Comparison of ENCODE assay signal across 10 mouse cellular contexts in genomic region chr11:94175694-94176093, GRCm38 (mm10). TPM values are rescaled to one million over a fixed set of nuclear protein-coding genes. Genes with fewer than 3 reads are reported as not detected.
DNase-seq lines count a peak whose midpoint lies in the region; ATAC-seq lines count a peak whose summit lies in the region.
"Had no signal": no experiment of that assay in that cellular context is flagged by ENCODE, and none has a peak within 500 bp of the region (broad histone marks: within the 10 kb centered on the region; RNA-seq: fewer than 3 reads in every experiment).

No protein-coding gene starts in this region.

- peak; percentile 64 for ATAC-seq in embryonic facial prominence, embryonic 15.5 days (ENCODE audit: insufficient number of reproducible peaks, low FRiP score, low TSS enrichment, low read depth)
- ATAC-seq in stomach, embryonic 16.5 days (ENCODE audit: insufficient read depth, low FRiP score), result peak; percentile 59; the same call in 1 of the 2 replicates
- no peak for ATAC-seq in liver, embryonic 11.5 days (replicated peaks; ENCODE audit: low FRiP score)
- ATAC-seq: activated CD4-positive, CD25-positive, alpha-beta regulatory T cell, adult 4 months had no signal

- peak; percentile 68 for DNase-seq in left cerebral cortex, postnatal 4 days
- no peak for DNase-seq in left cerebral cortex, postnatal 36 days (ENCODE audit: low spot score in 2 of 2)
- DNase-seq in limb, embryonic 10.5 days (ENCODE audit: low spot score), result no peak
- no peak for DNase-seq in left cerebral cortex, postnatal 14 days (ENCODE audit: low spot score in 2 of 2)
- DNase-seq in natural killer cell, adult 2 months (ENCODE audit: low spot score in 2 of 2), result no peak
- DNase-seq in liver, embryonic 11.5 days (ENCODE audit: low spot score), result no peak

- H3K36me3 ChIP-seq in embryonic facial prominence, embryonic 15.5 days, result no peaks in the 10 kb centered on the region
- H3K36me3 ChIP-seq in limb, embryonic 10.5 days, result no peaks in the 10 kb centered on the region
- no peaks in the 10 kb centered on the region for H3K36me3 ChIP-seq in stomach, embryonic 16.5 days (ENCODE audit: control insufficient read depth, insufficient read depth, low read length)
- H3K36me3 ChIP-seq in liver, embryonic 11.5 days (ENCODE audit: control insufficient read depth, insufficient read depth, low read length), result no peaks in the 10 kb centered on the region

- H3K4me1 ChIP-seq in embryonic facial prominence, embryonic 15.5 days, result peaks cover 12% of the 10 kb centered on the region
- peaks cover 15% of the 10 kb centered on the region; the same call in 1 of the 2 replicates for H3K4me1 ChIP-seq in limb, embryonic 10.5 days
- H3K4me1 ChIP-seq in stomach, embryonic 16.5 days (ENCODE audit: control insufficient read depth, insufficient read depth, low read length), result peaks cover 30% of the 10 kb centered on the region
- peaks cover 23% of the 10 kb centered on the region for H3K4me1 ChIP-seq in liver, embryonic 11.5 days (replicated peaks; ENCODE audit: control insufficient read depth, insufficient read depth, low read length)

- H3K9me3 ChIP-seq in embryonic facial prominence, embryonic 15.5 days (replicated peaks), result no peaks in the 10 kb centered on the region
- no peaks in the 10 kb centered on the region for H3K9me3 ChIP-seq in limb, embryonic 10.5 days (replicated peaks)
- H3K9me3 ChIP-seq in stomach, embryonic 16.5 days (replicated peaks; ENCODE audit: control insufficient read depth, low read length), result no peaks in the 10 kb centered on the region
- no peaks in the 10 kb centered on the region for H3K9me3 ChIP-seq in liver, embryonic 11.5 days (ENCODE audit: control insufficient read depth, low read length)

- WGBS in embryonic facial prominence, embryonic 15.5 days, result 26% methylated on average over 8 of the region's 8 CpGs
- 65% methylated on average over 8 of the region's 8 CpGs for WGBS in limb, embryonic 10.5 days
- 37% methylated on average over 8 of the region's 8 CpGs for WGBS in stomach, embryonic 16.5 days
- 62% methylated on average over 8 of the region's 8 CpGs for WGBS in liver, embryonic 11.5 days

- no peak overlapping the region for H3K9ac ChIP-seq in embryonic facial prominence, embryonic 15.5 days
- H3K9ac ChIP-seq in stomach, embryonic 16.5 days (ENCODE audit: low read length), result peak overlapping the region; percentile 46; the same call in 1 of the 2 replicates
- H3K9ac ChIP-seq in liver, embryonic 11.5 days (ENCODE audit: low read depth, low read length), result no peak overlapping the region
- H3K9ac ChIP-seq: liver, embryonic 14.5 days had no signal

- intact Hi-C loops in left cerebral cortex, postnatal 4 days (cut with DNase I), result no loop called here
- intact Hi-C loops in left cerebral cortex, postnatal 36 days (cut with DNase I), result no loop called here
- intact Hi-C loops in left cerebral cortex, postnatal 14 days (cut with DNase I), result no loop called here

- H3K27me3 ChIP-seq in embryonic facial prominence, embryonic 15.5 days, result no peaks in the 10 kb centered on the region
- no peaks in the 10 kb centered on the region for H3K27me3 ChIP-seq in limb, embryonic 10.5 days (ENCODE audit: low read depth, poor library complexity, severe bottlenecking)
- no peaks in the 10 kb centered on the region for H3K27me3 ChIP-seq in stomach, embryonic 16.5 days (ENCODE audit: control insufficient read depth, insufficient read depth, low read length)
- H3K27me3 ChIP-seq in liver, embryonic 11.5 days (replicated peaks; ENCODE audit: control insufficient read depth, insufficient read depth, low read length), result 0 out of 2 replicates have a peak, but pooled peaks cover 2% of the 10 kb centered on the region

- H3K4me3 ChIP-seq in embryonic facial prominence, embryonic 15.5 days (replicated peaks), result no peak overlapping the region
- H3K4me3 ChIP-seq in limb, embryonic 10.5 days, result no peak overlapping the region
- H3K4me3 ChIP-seq in stomach, embryonic 16.5 days (replicated peaks; ENCODE audit: low read length), result no peak overlapping the region
- no peak overlapping the region for H3K4me3 ChIP-seq in liver, embryonic 11.5 days (ENCODE audit: low read depth, low read length)

- peak overlapping the region; percentile 52 for H3K27ac ChIP-seq in embryonic facial prominence, embryonic 15.5 days (replicated peaks)
- 0 out of 2 replicates have a peak overlapping the region, but pooled peaks have one; percentile 42 for H3K27ac ChIP-seq in limb, embryonic 10.5 days
- peak overlapping the region; percentile 79 for H3K27ac ChIP-seq in stomach, embryonic 16.5 days (ENCODE audit: low read length)
- H3K27ac ChIP-seq in liver, embryonic 11.5 days (ENCODE audit: low read depth, low read length), result no peak overlapping the region
- H3K27ac ChIP-seq: liver, embryonic 14.5 days had no signal

- H3K4me2 ChIP-seq in embryonic facial prominence, embryonic 15.5 days (replicated peaks), result no peak overlapping the region
- no peak overlapping the region for H3K4me2 ChIP-seq in stomach, embryonic 16.5 days (ENCODE audit: low read depth, low read length)
- H3K4me2 ChIP-seq in liver, embryonic 11.5 days, result no peak overlapping the region

RNA-seq across cellular contexts. Expression of gene Tob1, which starts 35.6 kb away (rescaled TPM):
- total RNA-seq in left cerebral cortex, postnatal 4 days (2021), result 10 to 100 TPM; 27.3 to 28.3 TPM
- 10 to 100 TPM; 37.5 to 51.4 TPM for total RNA-seq in left cerebral cortex, postnatal 36 days (2021)
- 37.8 and 38.1 TPM in 2 replicates for polyA plus RNA-seq in embryonic facial prominence, embryonic 15.5 days (2015; fragmentation: Nextera tagmentation; extraction: Ambion mirVana)
- 15.0 and 22.5 TPM in 2 replicates for polyA plus RNA-seq in limb, embryonic 10.5 days (2016; fragmentation: Nextera tagmentation; extraction: Ambion mirVana)
- 35.9 and 42.3 TPM in 2 replicates for polyA plus RNA-seq in stomach, embryonic 16.5 days (2015; fragmentation: Nextera tagmentation; extraction: Ambion mirVana)
- total RNA-seq in left cerebral cortex, postnatal 14 days (2021), result 10 to 100 TPM; 33.7 to 37.3 TPM
- polyA plus RNA-seq in liver, embryonic 11.5 days (2014; fragmentation: Nextera tagmentation; extraction: Ambion mirVana), result 18.4 and 18.6 TPM in 2 replicates
